Mouse (Mus musculus): ENCODE measurements around the gene Zfp981.
"Not testable (repeated sequence)": the region's sequence is repeated elsewhere in the genome, so short reads cannot be mapped to it uniquely, and the experiment has no call there.

The Zfp981 gene

GRCm38 (mm10) chr4:146486753-146487152 lies 15.1 kb upstream of the Zfp981 start:
- DNase-seq, result not testable (repeated sequence)

GRCm38 (mm10) chr4:146489196-146489595 lies 12.6 kb upstream of the Zfp981 start:
- not testable (repeated sequence) for DNase-seq

DNA sequence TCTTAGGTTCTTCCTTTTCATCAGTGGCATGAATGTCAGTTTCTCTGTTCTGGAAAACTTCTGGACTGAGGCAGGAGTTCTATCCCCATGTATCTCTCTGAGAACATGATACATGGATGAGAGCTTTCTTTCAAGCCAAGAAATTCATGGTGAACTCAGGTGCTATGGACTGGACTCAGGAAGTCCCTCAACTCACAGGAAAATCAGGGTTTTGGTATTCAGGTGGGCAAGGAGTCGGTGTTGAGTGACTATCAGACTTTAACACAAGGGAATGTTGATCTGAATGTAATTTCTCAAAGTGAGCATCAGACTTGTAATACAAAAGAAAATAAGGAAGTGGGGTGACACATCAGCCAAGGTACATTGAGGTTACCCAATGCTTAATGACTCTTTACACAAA lies 9.8 kb upstream of the Zfp981 start:
- DNase-seq, result not testable (repeated sequence)

DNA sequence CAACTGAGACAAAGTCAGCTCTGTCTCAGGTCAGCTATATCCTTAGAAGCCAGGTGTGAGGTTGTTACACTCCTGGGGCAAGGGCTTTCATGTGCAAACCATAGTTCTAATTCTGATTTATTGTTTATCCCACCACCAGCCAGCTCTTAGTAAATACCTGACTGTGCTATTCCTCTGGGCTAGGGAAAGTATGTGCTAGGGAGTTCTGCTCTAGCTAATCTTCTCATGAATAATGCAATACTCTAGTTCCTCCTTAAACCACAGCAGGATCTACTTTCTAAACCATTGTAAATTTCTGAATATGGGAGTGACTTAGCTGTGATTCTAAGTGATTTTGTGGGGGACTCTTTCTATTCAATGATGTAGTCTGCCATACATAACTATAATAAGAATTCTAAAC lies 9.4 kb upstream of the Zfp981 start:
- DNase-seq, result no peak

DNA sequence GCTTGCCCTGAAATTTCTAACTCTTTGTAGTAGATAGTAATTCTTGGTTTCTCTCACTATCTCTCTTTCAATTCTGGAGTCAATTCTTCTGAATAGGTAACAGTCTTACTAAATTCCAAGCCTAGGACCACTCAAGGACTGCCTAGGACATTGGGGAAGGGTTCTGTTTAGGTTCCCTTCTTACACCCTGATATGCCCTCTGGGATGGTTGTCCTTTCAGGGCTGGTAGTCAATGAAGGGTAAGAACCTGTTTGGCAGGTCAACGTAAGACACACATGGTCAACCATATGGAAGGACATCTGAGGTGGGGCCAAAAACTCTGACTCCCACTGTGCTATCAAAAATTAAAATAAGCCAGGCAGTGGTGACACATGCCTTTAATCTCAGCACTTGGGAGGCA lies 9.0 kb upstream of the Zfp981 start:
- no peak for DNase-seq

DNA sequence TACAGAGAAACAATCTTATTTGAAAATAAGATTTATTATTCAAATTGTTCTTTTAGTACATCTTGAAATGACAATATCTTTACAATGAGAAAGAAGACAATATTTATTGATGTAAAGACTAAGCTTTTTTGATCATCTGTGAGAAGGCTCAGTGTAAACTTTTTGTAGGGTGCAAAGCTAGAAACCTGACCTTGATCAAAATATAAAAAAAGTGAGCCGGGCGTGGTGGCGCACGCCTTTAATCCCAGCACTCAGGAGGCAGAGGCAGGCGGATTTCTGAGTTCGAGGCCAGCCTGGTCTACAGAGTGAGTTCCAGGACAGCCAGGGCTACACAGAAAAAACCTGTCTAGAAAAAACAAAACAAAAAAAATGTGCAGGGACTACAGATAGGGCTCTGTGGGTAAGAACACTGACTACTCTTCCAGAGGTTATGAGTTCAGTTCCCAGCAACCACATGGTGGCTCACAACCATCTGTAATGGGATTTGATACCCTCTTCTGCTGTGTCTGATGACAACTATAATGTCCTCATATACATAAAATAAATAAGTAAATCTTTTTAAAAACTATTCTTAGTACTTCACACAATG lies 8.4 kb upstream of the Zfp981 start:
- DNase-seq, result not testable (repeated sequence)

DNA sequence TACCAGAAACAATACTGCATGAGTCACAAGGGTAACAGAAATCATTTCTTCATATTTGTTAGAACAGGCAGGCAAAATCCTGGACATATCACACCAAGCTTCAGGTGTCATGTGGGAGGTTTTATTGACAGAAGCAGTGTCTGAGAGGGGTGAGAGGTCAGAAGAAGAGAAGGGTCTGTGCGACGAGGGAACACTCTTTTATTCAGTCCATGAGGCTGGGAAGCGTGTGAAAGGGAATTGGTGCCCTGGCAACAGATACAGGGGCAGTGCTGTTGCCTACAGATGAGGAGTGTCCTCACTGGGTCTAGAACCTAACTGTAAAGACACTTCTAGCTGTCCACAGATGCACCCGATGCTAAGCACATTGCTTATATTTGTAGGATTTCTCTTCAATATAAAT lies 6.8 kb upstream of the Zfp981 start:
- no peak for DNase-seq

GRCm38 (mm10) chr4:146497695-146498275 lies 4.0 kb upstream of the Zfp981 start:
- not testable (repeated sequence) for DNase-seq

DNA sequence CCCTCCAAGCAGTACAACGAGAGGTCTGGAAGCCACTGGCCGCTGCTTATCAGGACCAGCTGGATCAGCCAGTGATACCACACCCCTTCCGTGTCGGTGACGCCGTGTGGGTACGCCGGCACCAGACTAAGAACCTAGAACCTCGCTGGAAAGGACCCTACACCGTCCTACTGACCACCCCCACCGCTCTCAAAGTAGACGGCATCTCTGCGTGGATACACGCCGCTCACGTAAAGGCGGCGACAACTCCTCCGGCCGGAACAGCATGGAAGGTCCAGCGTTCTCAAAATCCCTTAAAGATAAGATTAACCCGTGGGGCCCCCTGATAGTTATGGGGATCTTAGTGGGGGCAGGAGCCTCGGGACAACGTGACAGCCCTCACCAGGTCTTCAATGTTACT lies 7.2 kb downstream of the Zfp981 start:
- not testable (repeated sequence) for DNase-seq

- DNase-seq, result not testable (repeated sequence)
Measured at GRCm38 (mm10) chr4:146511871-146512270, 10.0 kb downstream of the Zfp981 start.

- DNase-seq, result no peak
Measured at GRCm38 (mm10) chr4:146516474-146516873, 14.6 kb downstream of the Zfp981 start.

DNA sequence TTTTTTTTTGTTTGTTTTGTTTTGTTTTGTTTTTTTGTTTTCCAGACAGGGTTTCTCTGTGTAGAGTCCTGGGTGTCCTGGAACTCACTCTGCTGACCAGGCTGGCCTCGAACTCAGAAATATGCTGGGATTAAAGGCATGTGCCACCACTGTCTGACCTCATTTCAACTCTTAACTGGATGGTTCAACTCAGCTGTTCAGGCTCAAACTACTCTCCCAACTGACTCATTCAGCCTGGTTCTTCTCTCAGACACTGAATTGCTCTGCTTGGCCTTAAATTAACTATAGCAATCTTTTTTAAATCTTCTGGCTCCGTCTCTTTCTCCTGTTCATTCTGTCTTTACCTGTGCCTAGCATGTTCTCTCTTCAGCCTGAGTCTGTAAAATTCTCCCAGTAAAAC lies 15.3 kb downstream of the Zfp981 start:
- not testable (repeated sequence) for DNase-seq

GRCm38 (mm10) chr4:146520723-146521122 lies 18.9 kb downstream of the Zfp981 start:
- DNase-seq, result no peak

DNA sequence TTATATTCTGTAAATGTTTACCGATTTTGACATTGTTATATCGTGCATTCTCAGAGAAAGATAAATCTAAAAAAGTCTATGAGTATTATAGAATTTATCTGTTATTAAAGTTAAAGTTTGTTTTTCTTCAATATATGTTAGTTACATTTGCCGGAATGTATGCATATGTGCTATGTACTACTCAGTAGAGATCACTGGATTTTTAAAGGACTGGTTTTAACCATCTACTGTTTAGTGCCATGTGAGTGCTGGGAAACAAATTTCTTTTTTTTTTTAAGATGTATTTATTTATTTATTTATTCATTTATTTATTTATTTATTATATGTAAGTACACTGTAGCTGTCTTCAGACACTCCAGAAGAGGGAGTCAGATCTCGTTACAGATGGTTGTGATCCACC lies 32.7 kb downstream of the Zfp981 start:
- DNase-seq, result no peak

- no peak for DNase-seq
Measured at GRCm38 (mm10) chr4:146535883-146536282, 34.1 kb downstream of the Zfp981 start.

- not testable (repeated sequence) for DNase-seq
Measured at GRCm38 (mm10) chr4:146579905-146580873, 78.4 kb downstream of the Zfp981 start.

Data from lung, postnatal 14 days (tissue).